Mouse (Mus musculus): ENCODE measurements around the gene Igf2bp3.

- TF ChIP-seq CTCF (IDR thresholded peaks at IDR 0.05; ENCODE audit: borderline replicate concordance, extremely low read depth, insufficient read depth, insufficient read length) (no peak), POLR2A (IDR thresholded peaks at IDR 0.05; ENCODE audit: borderline replicate concordance, extremely low read depth, insufficient read depth, insufficient read length, poor library complexity, severe bottlenecking) (no peak)
Observed at GRCm38 (mm10) chr6:49164701-49165100, 50.1 kb downstream of the Igf2bp3 start.
